Mouse (Mus musculus) liver, embryonic 16.5 days (tissue): ENCODE measurements around the gene Ric1. TPM values are rescaled to one million over a fixed set of nuclear protein-coding genes. Genes with fewer than 3 reads are reported as not detected.
A peak's percentile ranks its signal among the peaks of the same experiment; 100 is the strongest.
"Not testable (repeated sequence)": the region's sequence is repeated elsewhere in the genome, so short reads cannot be mapped to it uniquely, and the experiment has no call there.

Source experiments
- ATAC-seq: fragments of 200-750 bp; cut with Nextera tagmentation; 2 replicates; pipeline ENCODE4 v1.8.0; 2017; ENCODE audit warnings: low read depth, mild to moderate bottlenecking, moderate number of reproducible peaks, moderate library complexity
- H3K27ac ChIP-seq: fragments of 300-500 bp; sonication (generic); 2 replicates; pipeline ENCODE4 v1.5.1; 2014; ENCODE audit warnings: mild to moderate bottlenecking, low read length
- H3K27me3 ChIP-seq: fragments of 300-500 bp; sonication (generic); 2 replicates; pipeline ENCODE4 v1.6.1; 2014; ENCODE audit warnings: low read depth, low read length, mixed read lengths; ENCODE audit not compliant: control insufficient read depth, insufficient read depth
- H3K36me3 ChIP-seq: fragments of 300-500 bp; sonication (generic); 2 replicates; pipeline ENCODE4 v1.6.1; 2014; ENCODE audit warnings: mild to moderate bottlenecking; ENCODE audit not compliant: control insufficient read depth, insufficient read depth
- H3K4me1 ChIP-seq: fragments of 300-500 bp; sonication (generic); 2 replicates; pipeline ENCODE4 v1.6.1; 2014; ENCODE audit warnings: low read depth, low read length, mixed read lengths; ENCODE audit not compliant: control insufficient read depth
- H3K4me2 ChIP-seq: fragments of 300-500 bp; sonication (generic); 2 replicates; pipeline ENCODE4 v1.6.1; 2014; ENCODE audit warnings: low read depth, low read length, mixed read lengths
- H3K4me3 ChIP-seq: fragments of 300-500 bp; sonication (generic); 2 replicates; pipeline ENCODE4 v1.5.1; 2014; ENCODE audit warnings: low read depth, mild to moderate bottlenecking, low read length
- H3K9ac ChIP-seq: fragments of 300-500 bp; sonication (generic); 2 replicates; pipeline ENCODE4 v1.6.1; 2014; ENCODE audit warnings: low read depth, low read length
- H3K9me3 ChIP-seq: fragments of 300-500 bp; sonication (generic); replicated peaks from 2 replicates; pipeline ENCODE4 v1.6.1; 2016; ENCODE audit warnings: low read length; ENCODE audit not compliant: control insufficient read depth
- WGBS: fragments of 180-500 bp; shearing (Covaris S2); extraction: QIAGEN DNeasy Blood & Tissue Kit; methylation state at CpG from one replicate; pipeline ENCODE4 v1.1.7; 2014; ENCODE audit not compliant: insufficient replicate concordance; 5-methylcytosine and 5-hydroxymethylcytosine counted together
- polyA plus RNA-seq: library from polyadenylated mRNA; unstranded; fragments of >200 nt; fragmentation: Nextera tagmentation; extraction: Ambion mirVana; gene quantifications from 2 replicates; pipeline ENCODE4 v1.2.1, GENCODE M21; 2015

Ric1 gene
- polyA plus RNA-seq, 1 experiment from 2014 or later, result 3.6 TPM

DNA sequence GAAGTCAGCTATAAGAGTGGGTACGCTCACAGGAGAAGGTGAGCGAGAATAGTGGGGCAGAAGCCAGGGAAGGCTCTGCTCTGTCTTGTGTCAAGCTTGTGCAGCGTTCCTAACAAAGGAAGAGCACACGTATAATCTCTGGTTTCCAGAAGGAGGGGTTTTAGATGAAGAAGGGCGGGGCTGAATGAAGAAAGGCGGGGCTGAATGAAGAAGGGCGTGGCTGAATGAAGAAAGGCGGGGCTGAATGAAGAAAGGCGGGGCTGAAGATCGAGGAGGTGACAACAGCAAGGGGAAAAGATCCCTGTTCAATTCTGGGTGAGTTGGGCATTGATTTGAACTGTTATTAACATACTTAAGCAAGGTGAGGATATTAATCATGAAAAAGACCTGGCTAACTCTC lies 6.1 kb upstream of the Ric1 start:
- no peak overlapping the region for H3K27ac ChIP-seq
- H3K9ac ChIP-seq, result no peak overlapping the region
- no peak for ATAC-seq
- H3K4me1 ChIP-seq, result peaks cover 3% of the 10 kb centered on the region
- H3K9me3 ChIP-seq, result 0 out of 2 replicates have a peak, but pooled peaks cover 3% of the 10 kb centered on the region
- H3K4me3 ChIP-seq, result no peak overlapping the region
- no peaks in the 10 kb centered on the region; the same call in 1 of the 2 replicates for H3K36me3 ChIP-seq
- no peak overlapping the region for H3K4me2 ChIP-seq
- H3K27me3 ChIP-seq, result no peaks in the 10 kb centered on the region
- WGBS, result 69% methylated on average over 10 of the region's 10 CpGs

DNA sequence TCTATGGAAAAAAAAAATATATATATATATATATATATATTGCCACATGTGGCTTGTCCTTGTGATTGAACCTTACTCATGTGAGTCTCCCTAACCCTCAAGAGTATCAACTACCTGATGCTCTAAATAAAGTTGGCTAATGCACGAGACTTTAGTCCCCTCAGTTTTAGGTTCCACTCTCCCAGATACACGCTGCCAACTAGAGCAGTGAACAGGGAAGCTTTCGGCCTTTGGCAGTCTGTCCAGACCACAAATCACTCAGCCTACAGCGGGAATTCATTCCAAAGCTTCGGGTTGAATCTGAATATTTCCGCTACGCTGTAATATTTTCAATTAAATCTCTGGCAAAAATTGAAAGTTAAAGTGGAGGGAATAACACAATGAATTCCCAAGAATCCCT lies 3.7 kb upstream of the Ric1 start:
- 76% methylated on average over 7 of the region's 7 CpGs for WGBS
- 0 out of 2 replicates have a peak, but pooled peaks cover 3% of the 10 kb centered on the region for H3K9me3 ChIP-seq
- no peak overlapping the region for H3K27ac ChIP-seq
- no peak overlapping the region for H3K4me3 ChIP-seq
- H3K4me2 ChIP-seq, result no peak overlapping the region
- no peak overlapping the region for H3K9ac ChIP-seq
- no peaks in the 10 kb centered on the region for H3K27me3 ChIP-seq
- H3K4me1 ChIP-seq, result peaks cover 7% of the 10 kb centered on the region
- no peaks in the 10 kb centered on the region; the same call in 1 of the 2 replicates for H3K36me3 ChIP-seq
- no peak for ATAC-seq

DNA sequence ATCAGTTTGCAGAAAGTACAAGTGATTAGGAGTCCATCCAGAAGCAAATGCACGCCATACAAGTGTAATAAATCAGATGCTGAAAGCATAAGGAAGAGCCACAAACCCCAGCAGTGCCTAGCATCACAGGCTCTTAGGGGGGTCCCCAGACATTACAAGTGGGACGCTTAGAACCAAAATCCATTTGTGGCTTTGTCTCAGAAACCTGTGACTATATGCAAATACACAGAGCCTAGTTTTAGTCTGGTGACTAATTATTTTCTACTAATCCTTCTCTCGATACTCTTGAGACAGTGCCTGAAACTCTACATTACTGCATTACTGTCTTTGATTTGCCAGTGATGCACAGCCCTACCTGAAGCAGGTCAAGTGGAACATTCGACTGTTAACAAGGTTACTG lies 3.2 kb upstream of the Ric1 start:
- Histone ChIP-seq H3K4me3 (no peak overlapping the region), H3K27ac (no peak overlapping the region), H3K4me1 (peaks cover 11% of the 10 kb centered on the region), H3K9ac (no peak overlapping the region), H3K36me3 (no peaks in the 10 kb centered on the region; the same call in 1 of the 2 replicates), H3K4me2 (no peak overlapping the region), H3K27me3 (no peaks in the 10 kb centered on the region), H3K9me3 (0 out of 2 replicates have a peak, but pooled peaks cover 3% of the 10 kb centered on the region)
- no peak for ATAC-seq
- 63% methylated on average over 4 of the region's 4 CpGs for WGBS

DNA sequence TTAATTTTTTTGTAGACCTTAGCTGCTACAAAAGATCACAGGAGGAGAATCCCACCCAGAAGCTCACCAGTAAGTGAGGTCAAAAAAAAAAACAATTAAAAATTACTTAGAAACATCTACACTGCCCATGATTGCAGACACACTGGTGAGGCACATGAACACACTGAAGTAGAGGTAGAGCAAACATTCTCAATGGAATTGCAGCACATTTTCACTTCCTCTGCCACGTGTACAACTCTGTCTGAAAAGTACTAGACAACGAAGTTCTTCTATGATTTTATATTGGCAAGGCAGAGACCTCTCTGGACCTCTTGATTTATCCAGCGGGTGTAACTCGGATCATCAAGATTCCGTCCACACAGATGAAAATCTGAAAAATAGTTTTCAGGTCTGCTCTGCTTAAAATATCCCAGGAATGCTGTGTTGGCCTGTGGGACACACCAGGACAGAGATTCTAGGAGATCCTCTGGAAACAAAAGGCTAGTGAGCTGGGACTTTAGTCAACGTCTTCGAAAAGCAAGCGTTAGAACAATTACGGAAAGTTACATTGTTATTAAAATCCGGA lies 1.0 kb upstream of the Ric1 start:
- ATAC-seq, result no peak
- Histone ChIP-seq H3K4me1 (peaks cover 11% of the 10 kb centered on the region), H3K27ac (peak overlapping the region; percentile 95), H3K4me3 (peak overlapping the region; percentile 80), H3K9me3 (no peaks in the 10 kb centered on the region), H3K27me3 (no peaks in the 10 kb centered on the region), H3K36me3 (no peaks in the 10 kb centered on the region), H3K9ac (peak overlapping the region; percentile 41; the same call in 1 of the 2 replicates), H3K4me2 (peak overlapping the region; percentile 93)
- WGBS, result 35% methylated on average over 10 of the region's 10 CpGs

DNA sequence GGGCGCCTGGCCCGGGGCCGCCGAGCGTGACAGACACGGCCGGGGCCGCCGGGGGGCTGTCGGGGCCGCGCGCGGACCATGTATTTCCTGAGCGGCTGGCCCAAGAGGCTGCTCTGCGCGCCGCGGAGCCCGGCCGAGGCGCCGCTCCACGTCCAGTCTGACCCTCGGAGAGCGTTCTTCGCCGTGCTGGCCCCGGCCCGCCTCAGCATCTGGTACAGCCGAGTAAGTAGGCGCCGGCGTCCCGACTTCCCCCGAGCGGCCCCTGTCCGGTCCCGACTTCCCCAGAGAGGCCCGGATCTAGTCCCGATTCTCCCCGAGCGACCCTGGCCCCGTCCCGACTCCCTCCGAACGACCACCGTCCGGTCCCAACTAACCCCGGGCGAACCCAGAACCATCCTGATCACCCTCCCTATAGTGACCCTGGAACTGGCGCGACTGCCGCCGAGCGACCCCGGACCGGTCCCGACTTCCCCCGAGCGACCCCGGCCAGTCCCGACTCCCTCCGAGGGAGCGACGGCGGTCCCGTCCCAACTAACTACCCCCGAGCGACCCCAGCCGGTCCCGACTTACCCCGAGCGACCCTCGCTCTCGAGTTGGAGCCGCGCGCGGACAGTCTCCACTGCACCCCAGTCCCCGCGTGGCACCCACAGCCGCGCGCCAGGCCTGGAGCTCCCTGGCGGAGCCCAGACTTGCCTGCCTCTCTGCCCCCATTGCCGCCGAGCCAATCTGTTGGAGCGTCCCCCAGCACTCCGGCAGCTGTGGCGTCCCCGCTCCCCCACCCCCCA lies 555 bp downstream of the Ric1 start:
- ATAC-seq, result peak; percentile 39
- Histone ChIP-seq H3K36me3 (no peaks in the 10 kb centered on the region), H3K4me2 (peak overlapping the region; percentile 93), H3K27me3 (no peaks in the 10 kb centered on the region), H3K27ac (peak overlapping the region; percentile 95), H3K9me3 (no peaks in the 10 kb centered on the region), H3K9ac (peak overlapping the region; percentile 82), H3K4me3 (peak overlapping the region; percentile 80), H3K4me1 (peaks cover 11% of the 10 kb centered on the region)
- WGBS, result under 1% methylated on average over 88 of the region's 92 CpGs

DNA sequence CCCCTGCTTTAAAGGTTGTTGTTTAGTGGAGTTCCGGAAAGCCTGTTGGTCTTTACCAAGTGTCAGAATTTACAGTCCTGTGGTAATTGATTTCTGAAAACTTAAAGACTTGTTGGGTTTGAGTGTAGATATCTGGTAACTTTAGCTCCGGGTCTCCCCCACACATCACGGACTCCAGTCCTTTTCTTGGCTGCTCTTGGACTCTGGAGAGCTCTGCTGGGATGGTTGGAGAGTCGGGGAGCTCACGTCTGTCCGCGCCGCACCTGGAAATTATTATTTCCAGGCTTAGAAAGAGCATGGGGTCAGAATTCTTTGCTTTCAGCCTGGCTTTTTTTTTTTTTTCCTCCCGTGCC lies 1.1 kb downstream of the Ric1 start:
- no peak for ATAC-seq
- H3K4me1 ChIP-seq, result peaks cover 11% of the 10 kb centered on the region
- no peaks in the 10 kb centered on the region for H3K27me3 ChIP-seq
- 2% methylated on average over 9 of the region's 9 CpGs for WGBS
- no peaks in the 10 kb centered on the region for H3K9me3 ChIP-seq
- peak overlapping the region; percentile 82 for H3K9ac ChIP-seq
- no peaks in the 10 kb centered on the region for H3K36me3 ChIP-seq
- H3K4me2 ChIP-seq, result peak overlapping the region; percentile 93
- H3K27ac ChIP-seq, result no peak overlapping the region; the same call in 1 of the 2 replicates
- H3K4me3 ChIP-seq, result peak overlapping the region; percentile 80

DNA sequence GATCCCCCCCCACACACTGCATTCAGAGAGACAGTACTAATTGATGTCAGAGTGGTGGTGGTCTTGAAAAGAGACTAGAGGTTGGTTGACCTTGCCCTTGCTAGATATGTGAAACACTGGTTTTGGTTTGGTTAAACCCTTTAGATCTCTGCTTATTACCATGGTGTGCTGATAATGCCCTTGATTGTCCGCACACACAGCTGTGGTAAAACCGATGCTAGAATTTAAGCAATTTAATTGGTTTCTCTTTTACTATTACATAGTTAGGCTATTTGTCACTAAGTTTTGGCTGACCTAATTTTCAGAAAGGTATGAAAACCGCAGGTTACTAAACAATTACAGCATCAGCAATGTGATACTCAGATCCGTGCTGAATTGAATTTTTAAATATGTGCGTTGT lies 1.6 kb downstream of the Ric1 start:
- Histone ChIP-seq H3K9me3 (no peaks in the 10 kb centered on the region), H3K27ac (no peak overlapping the region), H3K36me3 (no peaks in the 10 kb centered on the region), H3K4me2 (peak overlapping the region; percentile 93), H3K4me1 (peaks cover 11% of the 10 kb centered on the region), H3K9ac (peak overlapping the region; percentile 82), H3K4me3 (peak overlapping the region; percentile 80), H3K27me3 (no peaks in the 10 kb centered on the region)
- ATAC-seq, result no peak
- WGBS, result 34% methylated on average over 5 of the region's 5 CpGs

DNA sequence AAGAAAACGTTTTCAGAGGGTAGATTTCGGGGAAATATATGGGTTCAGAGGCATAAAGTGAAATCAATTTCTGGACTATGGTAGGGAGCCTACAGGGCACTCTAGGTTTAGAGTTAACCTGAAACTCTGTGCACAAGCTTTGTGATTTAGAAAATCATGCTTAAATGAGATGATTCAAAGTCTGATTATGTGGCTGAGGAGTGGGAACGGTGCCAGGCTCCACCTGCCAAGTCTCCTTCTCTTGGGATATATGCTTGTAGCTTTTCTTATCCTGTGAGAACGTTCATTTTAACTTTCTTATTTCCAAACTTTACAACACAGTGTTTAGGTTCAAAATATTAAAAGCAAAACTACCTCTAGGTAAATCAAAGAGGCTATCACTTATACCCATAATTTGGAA lies 2.5 kb downstream of the Ric1 start:
- 67% methylated on average over 4 of the region's 4 CpGs for WGBS
- no peak for ATAC-seq
- Histone ChIP-seq H3K4me2 (no peak overlapping the region), H3K9ac (no peak overlapping the region), H3K27ac (no peak overlapping the region), H3K36me3 (no peaks in the 10 kb centered on the region), H3K9me3 (no peaks in the 10 kb centered on the region), H3K4me1 (peaks cover 11% of the 10 kb centered on the region), H3K27me3 (no peaks in the 10 kb centered on the region), H3K4me3 (no peak overlapping the region)

DNA sequence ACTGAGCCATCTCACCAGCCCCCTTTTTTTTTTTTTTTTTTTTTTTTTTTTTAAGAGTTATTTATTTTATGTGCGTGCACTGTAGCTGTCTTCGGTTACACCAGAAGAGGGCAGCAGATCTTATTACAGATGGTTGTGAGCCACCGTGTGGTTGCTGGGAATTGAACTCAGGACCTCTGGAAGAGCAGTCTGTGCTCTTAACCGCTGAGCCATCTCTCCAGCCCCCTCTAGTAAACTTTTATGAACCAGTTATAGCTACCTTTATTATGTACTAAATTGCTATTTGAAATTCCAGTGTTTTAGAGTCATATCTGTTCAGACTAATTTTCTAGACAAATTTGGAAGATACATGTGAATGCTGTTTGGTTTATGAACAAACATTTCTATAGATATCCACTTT lies 3.5 kb downstream of the Ric1 start:
- ATAC-seq, H3K4me3 ChIP-seq, H3K9ac ChIP-seq, H3K27me3 ChIP-seq, H3K27ac ChIP-seq, H3K9me3 ChIP-seq, H3K4me2 ChIP-seq, H3K36me3 ChIP-seq: not testable (repeated sequence)
- 87% methylated on average over 4 of the region's 4 CpGs for WGBS
- H3K4me1 ChIP-seq, result peaks cover 11% of the 10 kb centered on the region
